Mouse (Mus musculus) effector memory CD4-positive, alpha-beta T cell, adult 5 months (primary cell): ENCODE measurements around the gene Tnk2. TPM values are rescaled to one million over a fixed set of nuclear protein-coding genes. Genes with fewer than 3 reads are reported as not detected.

Source experiments
- polyA plus RNA-seq: library from polyadenylated mRNA; unstranded; fragments of 100-300 nt; shearing (Covaris generic); gene quantifications from one replicate; pipeline ENCODE4 v1.2.1, GENCODE M21; 2017

Tnk2 gene
- 15.0 TPM for polyA plus RNA-seq

DNA sequence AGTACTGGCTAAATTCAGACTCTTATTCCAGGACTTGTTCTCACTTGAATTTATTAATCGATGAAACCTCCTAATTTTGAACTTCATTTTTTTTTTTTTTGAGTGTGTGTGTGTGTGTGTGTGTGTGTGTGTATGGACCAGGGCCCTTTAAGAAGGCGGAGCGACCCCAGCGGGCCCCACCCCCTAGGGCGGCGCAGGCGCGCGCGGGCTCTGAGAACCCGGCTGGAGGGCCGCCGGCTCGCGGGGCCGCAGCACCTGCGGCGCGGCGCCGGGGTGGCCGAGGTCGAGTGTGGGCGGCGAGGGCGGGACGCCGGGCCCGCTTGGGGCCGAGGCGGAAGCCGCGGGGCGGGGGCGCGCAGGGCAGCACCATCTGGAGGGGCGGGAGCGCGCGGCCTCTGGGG is at the start of gene Tnk2:
Gene Tnk2 (plus strand): TSS at position 214 of the 401 bp plus-strand sequence.

GRCm38 (mm10) chr16:32608712-32609400 is 34.8 kb upstream of the Tnk2 start, which contains the start of gene Tfrc:
Gene Tfrc, plus strand, starts transcription at chr16:32608920.

Other genes with a start within 250 kb of the Tnk2 start
- gene Tm4sf19, start 243.4 kb upstream of the Tnk2 start, polyA plus RNA-seq, result not detected
- gene Tctex1d2, start 224.2 kb upstream of the Tnk2 start, polyA plus RNA-seq, result 2.8 TPM
- 12.5 TPM for gene Pcyt1a, start 213.0 kb upstream of the Tnk2 start, polyA plus RNA-seq
- gene Slc51a, start 156.0 kb upstream of the Tnk2 start, polyA plus RNA-seq, result not detected
- gene Zdhhc19, start 147.6 kb upstream of the Tnk2 start, polyA plus RNA-seq, result not detected
- 51.5 TPM for gene Tfrc, start 35.0 kb upstream of the Tnk2 start, polyA plus RNA-seq
- 0.05 TPM for gene Muc4, start 92.0 kb downstream of the Tnk2 start, polyA plus RNA-seq
- gene Muc20, start 153.6 kb downstream of the Tnk2 start, polyA plus RNA-seq, result not detected
- gene Smbd1, start 166.6 kb downstream of the Tnk2 start, polyA plus RNA-seq, result not detected
- gene Fyttd1, start 233.6 kb downstream of the Tnk2 start, polyA plus RNA-seq, result 62.3 TPM
- 11.1 TPM for gene Rubcn, start 233.9 kb downstream of the Tnk2 start, polyA plus RNA-seq